Mouse (Mus musculus) limb, embryonic 10.5 days (tissue): ENCODE measurements around the gene Sst. TPM values are rescaled to one million over a fixed set of nuclear protein-coding genes. Genes with fewer than 3 reads are reported as not detected.
"Not testable (repeated sequence)": the region's sequence is repeated elsewhere in the genome, so short reads cannot be mapped to it uniquely, and the experiment has no call there.

Experiments used
- DNase-seq: peaks from one replicate; pipeline ENCODE4 v3.0.0-alpha.2; 2017; ENCODE audit warnings: low spot score
- H3K27ac ChIP-seq: fragments of 300-500 bp; sonication (generic); 2 replicates; pipeline ENCODE4 v1.5.1; 2016; ENCODE audit warnings: mild to moderate bottlenecking
- H3K27me3 ChIP-seq: fragments of 300-500 bp; sonication (generic); 2 replicates; pipeline ENCODE4 v1.6.1; 2016; ENCODE audit warnings: low read depth, mild to moderate bottlenecking; ENCODE audit not compliant: poor library complexity, severe bottlenecking
- H3K36me3 ChIP-seq: fragments of 300-500 bp; sonication (generic); 2 replicates; pipeline ENCODE4 v1.6.1; 2016; ENCODE audit warnings: mild to moderate bottlenecking, moderate library complexity
- H3K4me1 ChIP-seq: fragments of 300-500 bp; sonication (generic); 2 replicates; pipeline ENCODE4 v1.6.1; 2016
- H3K4me3 ChIP-seq: fragments of 300-500 bp; sonication (generic); 2 replicates; pipeline ENCODE4 v1.5.1; 2016; ENCODE audit warnings: mild to moderate bottlenecking, moderate library complexity
- H3K9me3 ChIP-seq: fragments of 300-500 bp; sonication (generic); replicated peaks from 2 replicates; pipeline ENCODE4 v1.6.1; 2016; ENCODE audit warnings: mild to moderate bottlenecking
- WGBS: fragments of 180-500 bp; shearing (Covaris S2); methylation state at CpG from one replicate; pipeline ENCODE4 v1.1.7; 2016; 5-methylcytosine and 5-hydroxymethylcytosine counted together
- polyA plus RNA-seq: library from polyadenylated mRNA; unstranded; fragments of >200 nt; fragmentation: Nextera tagmentation; extraction: Ambion mirVana; gene quantifications from 2 replicates; pipeline ENCODE4 v1.2.1, GENCODE M21; 2016

Sst gene
- polyA plus RNA-seq, 1 experiment from 2014 or later, result 1.1 TPM

DNA sequence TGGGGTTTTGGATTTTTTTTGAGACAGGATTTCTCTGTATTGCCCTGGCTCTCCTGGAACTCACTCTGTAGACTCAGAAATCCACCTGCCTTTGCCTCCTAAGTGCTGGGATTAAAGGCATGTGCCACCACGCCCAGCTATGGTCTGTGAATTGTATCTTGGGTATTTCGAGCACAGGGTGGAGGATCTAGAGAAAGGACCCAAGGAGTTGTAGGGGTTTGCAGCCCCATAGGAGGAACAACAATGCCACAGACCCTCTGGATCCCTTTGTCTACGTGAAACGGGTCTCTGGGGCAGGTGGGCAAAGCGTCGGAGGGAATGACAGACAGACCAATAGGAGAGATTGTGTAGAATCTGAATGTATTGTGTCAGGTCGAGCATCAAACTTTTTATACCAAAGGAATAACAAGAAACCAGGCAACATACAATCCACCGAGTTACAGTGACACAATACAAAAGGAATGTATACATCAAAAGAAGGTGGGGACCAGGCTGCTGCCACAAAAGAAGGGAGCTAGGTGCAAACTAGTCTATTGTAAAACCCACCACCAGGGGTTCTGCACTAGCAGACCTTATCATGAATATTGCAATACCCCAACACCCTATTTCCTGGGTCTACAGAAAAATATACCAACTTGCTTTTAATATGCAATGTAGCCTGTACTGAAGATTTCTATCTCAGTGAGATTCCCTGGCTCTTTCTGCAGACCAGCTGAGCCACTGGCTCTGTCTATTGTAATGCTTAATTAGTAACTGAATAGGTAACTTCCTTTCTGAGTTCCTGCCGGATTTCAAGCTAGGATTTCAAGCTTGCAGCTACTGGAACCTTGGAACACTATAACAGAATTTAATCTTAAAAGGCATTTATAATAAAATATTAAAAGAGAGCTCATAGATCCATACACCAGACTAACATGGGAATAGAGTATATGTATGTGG lies 17.6 kb upstream of the Sst start:
- not testable (repeated sequence) for H3K27ac ChIP-seq, H3K4me1 ChIP-seq, DNase-seq, H3K27me3 ChIP-seq, H3K4me3 ChIP-seq, H3K36me3 ChIP-seq, H3K9me3 ChIP-seq
- WGBS, result 90% methylated on average over 9 of the region's 9 CpGs

DNA sequence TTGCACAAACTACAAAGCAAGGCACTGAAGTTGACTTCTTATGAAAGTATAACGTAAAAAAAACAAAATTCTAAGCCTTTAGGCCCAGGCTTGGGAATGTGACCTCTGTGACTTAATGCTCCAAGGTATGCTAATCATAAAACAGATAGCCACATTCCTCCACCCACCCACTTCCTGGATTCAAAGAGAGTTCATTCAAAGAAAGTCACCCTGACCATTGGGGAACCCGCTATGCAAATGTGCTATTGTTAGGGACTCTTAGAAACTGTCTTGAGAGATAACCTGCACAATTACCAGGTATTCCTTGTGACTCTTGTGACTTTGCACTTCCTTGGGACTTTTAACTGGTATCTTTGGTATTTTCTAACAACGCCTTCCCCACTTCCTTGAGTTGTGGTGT lies 15.8 kb upstream of the Sst start:
- 89% methylated on average over 3 of the region's 3 CpGs for WGBS
- not testable (repeated sequence) for H3K9me3 ChIP-seq

GRCm38 (mm10) chr16:23901411-23901810 lies 10.7 kb upstream of the Sst start:
- no peak overlapping the region for H3K4me3 ChIP-seq
- no peak overlapping the region for H3K27ac ChIP-seq
- DNase-seq, result no peak
- H3K36me3 ChIP-seq, result no peaks in the 10 kb centered on the region
- peaks cover 6% of the 10 kb centered on the region; the same call in 1 of the 2 replicates for H3K27me3 ChIP-seq
- no peaks in the 10 kb centered on the region for H3K9me3 ChIP-seq
- H3K4me1 ChIP-seq, result peaks cover 16% of the 10 kb centered on the region
- 92% methylated on average over 7 of the region's 7 CpGs for WGBS

More for the DNA sequence above, 15.8 kb upstream of the Sst start:
- not testable (repeated sequence) for H3K27ac ChIP-seq, H3K36me3 ChIP-seq, DNase-seq, H3K4me1 ChIP-seq, H3K4me3 ChIP-seq, H3K27me3 ChIP-seq

DNA sequence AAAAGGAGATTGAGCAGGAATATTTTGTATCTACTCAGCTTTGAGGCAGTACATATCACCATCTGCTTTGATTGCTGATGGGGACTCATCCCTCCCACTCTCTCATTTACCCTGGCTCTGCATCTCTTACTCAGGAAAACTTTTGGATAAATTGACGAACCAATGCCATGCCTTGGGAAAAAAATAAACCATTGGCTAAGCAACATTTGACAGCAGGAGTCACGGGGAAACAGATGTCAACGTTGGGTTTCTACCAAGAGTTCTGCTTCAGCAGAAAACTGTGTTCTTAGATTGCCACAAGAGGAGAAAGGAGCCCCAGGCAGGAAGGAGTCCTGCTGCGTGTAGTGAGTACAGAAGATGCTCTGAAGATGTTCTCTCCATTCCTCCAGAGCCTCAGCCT lies 9.3 kb upstream of the Sst start:
- no peak for DNase-seq
- H3K36me3 ChIP-seq, result no peaks in the 10 kb centered on the region
- H3K27me3 ChIP-seq, result peaks cover 6% of the 10 kb centered on the region; the same call in 1 of the 2 replicates
- H3K4me3 ChIP-seq, result no peak overlapping the region
- no peaks in the 10 kb centered on the region for H3K9me3 ChIP-seq
- H3K4me1 ChIP-seq, result peaks cover 16% of the 10 kb centered on the region
- no peak overlapping the region for H3K27ac ChIP-seq
- WGBS, result 89% methylated on average over 4 of the region's 4 CpGs

DNA sequence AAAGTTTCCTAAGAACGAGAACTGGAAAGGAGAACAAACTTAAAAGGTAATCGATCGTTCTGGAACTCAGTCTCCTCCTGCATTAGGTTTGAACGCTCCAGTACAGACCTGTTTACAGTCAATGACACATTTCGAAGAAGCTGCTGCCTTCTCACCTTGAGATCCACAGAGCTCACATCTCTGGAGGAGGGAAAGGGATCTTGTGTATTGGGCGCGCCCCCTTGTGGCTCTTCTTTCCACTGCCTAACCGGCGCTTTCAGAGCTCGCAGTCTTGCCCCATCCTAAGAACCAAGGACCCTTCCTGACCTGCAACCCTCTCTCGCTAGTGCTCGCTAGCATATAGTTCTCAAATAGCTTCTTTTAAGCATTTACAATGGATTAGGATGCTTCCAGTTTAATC lies 8.1 kb upstream of the Sst start:
- Histone ChIP-seq H3K27ac (no peak overlapping the region), H3K9me3 (no peaks in the 10 kb centered on the region), H3K4me3 (peak overlapping the region; percentile 33; the same call in 1 of the 2 replicates), H3K27me3 (peaks cover 6% of the 10 kb centered on the region; the same call in 1 of the 2 replicates), H3K36me3 (no peaks in the 10 kb centered on the region), H3K4me1 (peaks cover 16% of the 10 kb centered on the region)
- 14% methylated on average over 12 of the region's 12 CpGs for WGBS
- peak; percentile 89 for DNase-seq

DNA sequence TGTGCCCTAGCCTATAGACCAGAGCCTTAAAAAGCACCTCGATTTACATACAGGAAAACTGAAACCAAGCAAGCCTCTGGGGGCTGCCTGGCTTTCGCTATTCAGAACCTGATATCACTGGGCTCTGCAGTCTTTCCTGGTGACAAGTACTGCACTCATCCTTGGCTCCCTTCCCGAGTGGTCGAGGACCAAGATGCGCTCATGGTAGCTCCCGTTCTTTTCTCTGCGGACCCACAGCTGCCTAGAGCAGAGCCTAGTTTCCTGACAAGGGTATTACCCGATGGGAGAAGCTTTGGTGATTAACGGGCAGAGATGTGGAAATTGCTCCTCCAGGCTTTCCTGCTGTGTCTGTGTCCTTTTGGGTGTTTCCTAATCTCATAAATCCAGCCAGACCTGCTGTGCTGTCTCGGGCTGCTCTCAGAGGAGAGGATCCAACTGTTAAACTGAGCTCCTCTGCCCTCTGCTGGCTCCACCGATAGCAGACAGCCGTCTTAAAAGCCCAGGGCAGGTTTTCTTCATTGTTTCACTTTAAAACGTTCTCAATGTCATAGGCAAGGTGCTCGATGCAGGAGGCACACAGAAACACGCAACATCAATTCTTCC lies 7.3 kb upstream of the Sst start:
- H3K9me3 ChIP-seq, result no peaks in the 10 kb centered on the region
- peak overlapping the region; percentile 33 for H3K4me3 ChIP-seq
- WGBS, result 14% methylated on average over 15 of the region's 15 CpGs
- H3K4me1 ChIP-seq, result peaks cover 16% of the 10 kb centered on the region
- H3K27ac ChIP-seq, result no peak overlapping the region
- no peaks in the 10 kb centered on the region for H3K36me3 ChIP-seq
- H3K27me3 ChIP-seq, result peaks cover 6% of the 10 kb centered on the region; the same call in 1 of the 2 replicates
- peak; percentile 66 for DNase-seq

DNA sequence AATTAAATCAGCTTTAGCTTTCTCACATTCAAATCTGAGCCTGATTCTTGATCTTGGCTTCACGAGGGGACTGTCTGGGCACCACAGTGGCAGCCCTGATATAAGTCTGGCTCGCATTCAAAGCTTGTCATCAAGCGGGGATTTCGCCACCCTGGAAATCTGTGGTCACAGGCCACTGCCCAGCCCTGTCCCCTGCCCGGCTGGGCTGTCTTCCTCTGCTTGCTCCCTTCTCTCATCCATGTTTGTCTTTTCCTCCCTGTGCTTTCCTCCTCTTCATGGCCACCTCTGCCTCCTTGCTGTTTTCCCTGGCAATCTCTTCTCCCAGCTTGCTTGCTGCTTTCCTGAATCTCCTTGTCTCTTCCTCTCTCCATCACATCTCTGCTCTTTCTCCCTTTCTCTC lies 6.7 kb upstream of the Sst start:
- no peak overlapping the region for H3K4me3 ChIP-seq
- H3K9me3 ChIP-seq, result no peaks in the 10 kb centered on the region
- no peaks in the 10 kb centered on the region for H3K36me3 ChIP-seq
- H3K27me3 ChIP-seq, result peaks cover 9% of the 10 kb centered on the region
- 68% methylated on average over 5 of the region's 5 CpGs for WGBS
- H3K4me1 ChIP-seq, result peaks cover 16% of the 10 kb centered on the region
- H3K27ac ChIP-seq, result no peak overlapping the region
- DNase-seq, result no peak

DNA sequence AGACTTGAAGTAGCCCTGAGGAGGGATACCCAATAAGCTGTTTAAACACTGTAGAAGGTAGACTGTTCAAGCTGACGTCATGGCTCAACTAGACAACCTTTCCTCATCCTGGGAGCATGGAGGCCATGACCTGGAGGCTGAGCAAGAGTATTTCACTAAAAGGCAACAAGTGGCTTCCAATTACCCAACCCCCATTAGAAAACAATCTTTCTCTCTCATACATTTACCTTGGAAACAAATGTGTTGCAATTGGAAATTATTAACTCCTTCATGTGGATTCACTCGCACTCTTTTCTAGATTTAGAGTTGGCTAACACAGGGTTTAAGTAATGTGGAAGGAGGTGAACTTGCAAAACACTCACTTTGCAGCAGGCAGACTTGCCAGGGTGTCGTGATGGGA lies 4.4 kb upstream of the Sst start:
- WGBS, result 85% methylated on average over 3 of the region's 3 CpGs
- Histone ChIP-seq H3K4me1 (peaks cover 21% of the 10 kb centered on the region), H3K27ac (no peak overlapping the region), H3K4me3 (no peak overlapping the region), H3K27me3 (peaks cover 32% of the 10 kb centered on the region), H3K36me3 (no peaks in the 10 kb centered on the region), H3K9me3 (no peaks in the 10 kb centered on the region)
- no peak for DNase-seq

GRCm38 (mm10) chr16:23890151-23890550 lies 607 bp downstream of the Sst start:
- WGBS, result 9% methylated on average over 9 of the region's 9 CpGs
- peak; percentile 64 for DNase-seq

GRCm38 (mm10) chr16:23887910-23888579 lies 2.7 kb downstream of the Sst start:
- no peak for DNase-seq
- no peak overlapping the region for H3K4me3 ChIP-seq
- no peaks in the 10 kb centered on the region for H3K36me3 ChIP-seq
- H3K27ac ChIP-seq, result no peak overlapping the region
- 81% methylated on average over 10 of the region's 10 CpGs for WGBS
- peaks cover 33% of the 10 kb centered on the region for H3K27me3 ChIP-seq
- no peaks in the 10 kb centered on the region for H3K9me3 ChIP-seq
- peaks cover 24% of the 10 kb centered on the region for H3K4me1 ChIP-seq

More at GRCm38 (mm10) chr16:23890151-23890550, 607 bp downstream of the Sst start:
- no peak overlapping the region for H3K27ac ChIP-seq
- H3K4me3 ChIP-seq, result no peak overlapping the region
- H3K27me3 ChIP-seq, result peaks cover 33% of the 10 kb centered on the region
- peaks cover 22% of the 10 kb centered on the region for H3K4me1 ChIP-seq
- no peaks in the 10 kb centered on the region for H3K36me3 ChIP-seq
- H3K9me3 ChIP-seq, result no peaks in the 10 kb centered on the region

- 82% methylated on average over 12 of the region's 12 CpGs for WGBS
- H3K4me1 ChIP-seq, result peaks cover 19% of the 10 kb centered on the region
These were observed 5.7 kb downstream of the Sst start for GRCm38 (mm10) chr16:23885098-23885497.

DNA sequence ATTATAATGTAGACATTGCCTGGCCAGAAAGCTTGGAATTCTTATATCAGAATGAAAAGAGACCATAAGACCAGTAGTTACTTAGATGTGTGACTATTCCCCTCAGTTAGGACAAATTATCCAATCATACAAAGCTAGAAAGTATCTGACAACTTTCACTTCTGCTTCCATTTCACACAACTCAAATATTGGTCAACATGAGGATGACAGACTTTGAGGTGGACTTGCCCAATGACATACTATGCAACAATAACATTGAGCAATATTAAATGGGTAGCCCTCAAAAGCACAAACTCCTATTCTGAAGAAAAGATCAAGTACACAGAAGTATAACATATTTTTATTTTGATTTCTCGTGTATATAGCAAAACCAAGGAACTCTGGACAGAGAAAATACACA lies 35.5 kb downstream of the Sst start:
- Histone ChIP-seq H3K36me3 (no peaks in the 10 kb centered on the region), H3K4me3 (no peak overlapping the region), H3K4me1 (peaks cover 8% of the 10 kb centered on the region), H3K27ac (no peak overlapping the region), H3K27me3 (no peaks in the 10 kb centered on the region), H3K9me3 (no peaks in the 10 kb centered on the region)
- 83% methylated on average over 1 of the region's 1 CpGs for WGBS
- no peak for DNase-seq

More at GRCm38 (mm10) chr16:23885098-23885497, 5.7 kb downstream of the Sst start:
- no peak for DNase-seq
- Histone ChIP-seq H3K4me3 (no peak overlapping the region), H3K36me3 (no peaks in the 10 kb centered on the region), H3K9me3 (no peaks in the 10 kb centered on the region), H3K27me3 (peaks cover 6% of the 10 kb centered on the region), H3K27ac (no peak overlapping the region)

DNA sequence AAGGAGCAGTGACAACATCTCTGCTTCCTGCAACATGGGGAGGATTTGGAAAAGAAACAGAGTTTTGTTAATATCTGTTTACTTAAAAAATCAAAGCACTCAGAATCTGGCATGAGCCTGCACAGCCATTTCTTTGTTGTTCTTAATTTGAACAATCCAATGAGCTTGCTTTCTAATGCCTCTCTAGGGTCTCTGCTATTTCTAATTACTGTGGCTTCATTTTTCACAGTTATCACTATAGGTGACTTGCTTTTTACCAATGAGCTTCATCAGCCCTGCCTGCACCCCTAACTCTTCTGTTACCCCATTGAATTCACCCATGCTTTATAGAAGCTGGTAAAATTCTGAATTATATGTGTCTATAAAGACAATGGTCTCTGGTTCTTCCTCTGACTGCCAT lies 41.0 kb downstream of the Sst start:
- H3K9me3 ChIP-seq, result no peaks in the 10 kb centered on the region
- DNase-seq, result no peak
- H3K27me3 ChIP-seq, result no peaks in the 10 kb centered on the region
- no peaks in the 10 kb centered on the region for H3K36me3 ChIP-seq
- H3K4me1 ChIP-seq, result peaks cover 8% of the 10 kb centered on the region
- H3K27ac ChIP-seq, result no peak overlapping the region
- H3K4me3 ChIP-seq, result no peak overlapping the region
